In genomic region chr3:51731949-51732636, GRCm38 (mm10) we compare ENCODE assay signal across 18 mouse cellular contexts.
DNase-seq lines count a peak whose midpoint lies in the region; ATAC-seq and TF ChIP-seq lines count a peak whose summit lies in the region.
"Had no signal": no experiment of that assay in that cellular context is flagged by ENCODE, and none has a peak within 500 bp of the region (broad histone marks: within the 10 kb centered on the region; RNA-seq: fewer than 3 reads in every experiment).

No protein-coding gene starts in this region.

- no peaks in the 10 kb centered on the region for H3K27me3 ChIP-seq in forebrain, embryonic 13.5 days
- no peaks in the 10 kb centered on the region for H3K27me3 ChIP-seq in forebrain, embryonic 15.5 days
- H3K27me3 ChIP-seq in hindbrain, postnatal 0 days (ENCODE audit: insufficient read depth, low read length): no peaks in the 10 kb centered on the region
- H3K27me3 ChIP-seq in midbrain, postnatal 0 days (ENCODE audit: insufficient read depth, low read length): no peaks in the 10 kb centered on the region
- H3K27me3 ChIP-seq: heart, embryonic 15.5 days; liver, embryonic 15.5 days had no signal

- peak overlapping the region; percentile 19 for H3K27ac ChIP-seq in forebrain, embryonic 13.5 days
- no peak overlapping the region for H3K27ac ChIP-seq in forebrain, embryonic 15.5 days (replicated peaks)
- H3K27ac ChIP-seq in bone marrow macrophage, adult 2 months (ENCODE audit: insufficient read depth, low read depth, low read length): peak overlapping the region; percentile 44
- 0 out of 2 replicates have a peak overlapping the region, but pooled peaks have one; percentile 11 for H3K27ac ChIP-seq in hindbrain, postnatal 0 days
- H3K27ac ChIP-seq in midbrain, postnatal 0 days (ENCODE audit: low read depth, low read length): no peak overlapping the region
- H3K27ac ChIP-seq: gastrocnemius, adult 2 months; heart, embryonic 15.5 days; limb, embryonic 13.5 days; liver, embryonic 15.5 days had no signal

- peaks cover 30% of the 10 kb centered on the region for H3K4me1 ChIP-seq in forebrain, embryonic 13.5 days
- H3K4me1 ChIP-seq in forebrain, embryonic 15.5 days: peaks cover 26% of the 10 kb centered on the region
- H3K4me1 ChIP-seq in bone marrow macrophage, adult 2 months (ENCODE audit: control insufficient read depth, insufficient read depth, low read length): peaks cover 32% of the 10 kb centered on the region
- peaks cover 11% of the 10 kb centered on the region; the same call in 1 of the 2 replicates for H3K4me1 ChIP-seq in hindbrain, postnatal 0 days (ENCODE audit: insufficient read depth, low read length)
- peaks cover 10% of the 10 kb centered on the region for H3K4me1 ChIP-seq in midbrain, postnatal 0 days (ENCODE audit: insufficient read depth, low read length)

- no peaks in the 10 kb centered on the region for H3K36me3 ChIP-seq in forebrain, embryonic 13.5 days (ENCODE audit: poor library complexity, severe bottlenecking)
- H3K36me3 ChIP-seq in forebrain, embryonic 15.5 days: no peaks in the 10 kb centered on the region
- H3K36me3 ChIP-seq in hindbrain, postnatal 0 days (ENCODE audit: insufficient read depth, low read length): no peaks in the 10 kb centered on the region
- H3K36me3 ChIP-seq in midbrain, postnatal 0 days (ENCODE audit: insufficient read depth, low read length): no peaks in the 10 kb centered on the region
- H3K36me3 ChIP-seq: heart, embryonic 15.5 days; limb, embryonic 13.5 days; liver, embryonic 15.5 days had no signal

- no peaks in the 10 kb centered on the region for H3K9me3 ChIP-seq in forebrain, embryonic 13.5 days (replicated peaks)
- H3K9me3 ChIP-seq in forebrain, embryonic 15.5 days: no peaks in the 10 kb centered on the region
- no peaks in the 10 kb centered on the region for H3K9me3 ChIP-seq in hindbrain, postnatal 0 days (ENCODE audit: low read length)
- H3K9me3 ChIP-seq in midbrain, postnatal 0 days (ENCODE audit: low read length): no peaks in the 10 kb centered on the region
- H3K9me3 ChIP-seq: heart, embryonic 15.5 days; limb, embryonic 13.5 days; liver, embryonic 15.5 days had no signal

- no peak for ATAC-seq in forebrain, embryonic 13.5 days
- no peak for ATAC-seq in forebrain, embryonic 15.5 days (replicated peaks)
- no peak for ATAC-seq in hindbrain, postnatal 0 days
- no peak for ATAC-seq in midbrain, postnatal 0 days (ENCODE audit: low FRiP score)
- ATAC-seq: activated CD4-positive, CD25-positive, alpha-beta regulatory T cell, adult 4 months; intestine, postnatal 0 days had no signal

- no peak for TF ChIP-seq CTCF in bone marrow macrophage, adult 2 months (IDR thresholded peaks at IDR 0.05; ENCODE audit: low read depth, low read length)
- TF ChIP-seq CTCF in hindbrain, postnatal 0 days (IDR thresholded peaks at IDR 0.05; ENCODE audit: low read depth): no peak
- no peak for TF ChIP-seq CTCF in midbrain, postnatal 0 days (IDR thresholded peaks at IDR 0.05)

- H3K4me2 ChIP-seq in forebrain, embryonic 13.5 days: no peak overlapping the region
- H3K4me2 ChIP-seq in forebrain, embryonic 15.5 days (replicated peaks): no peak overlapping the region
- H3K4me2 ChIP-seq in hindbrain, postnatal 0 days (ENCODE audit: low read depth, low read length): no peak overlapping the region
- H3K4me2 ChIP-seq in midbrain, postnatal 0 days (ENCODE audit: low read depth, low read length, poor library complexity, severe bottlenecking): no peak overlapping the region
- H3K4me2 ChIP-seq: heart, embryonic 15.5 days; limb, embryonic 13.5 days; liver, embryonic 15.5 days had no signal

- no peak overlapping the region for H3K9ac ChIP-seq in forebrain, embryonic 13.5 days
- no peak overlapping the region for H3K9ac ChIP-seq in forebrain, embryonic 15.5 days (replicated peaks)
- H3K9ac ChIP-seq in hindbrain, postnatal 0 days (replicated peaks; ENCODE audit: low read length): no peak overlapping the region
- no peak overlapping the region for H3K9ac ChIP-seq in midbrain, postnatal 0 days (replicated peaks; ENCODE audit: low read length, poor library complexity, severe bottlenecking)
- H3K9ac ChIP-seq: heart, embryonic 15.5 days; limb, embryonic 13.5 days; liver, embryonic 15.5 days had no signal

- DNase-seq in hindbrain, postnatal 0 days (ENCODE audit: low spot score): no peak
- peak; percentile 28 for DNase-seq in midbrain, postnatal 0 days (ENCODE audit: low spot score)
- DNase-seq in heart, adult 9 months (ENCODE audit: low spot score in 2 of 2): no peak
- no peak for DNase-seq in kidney, postnatal 36 days
- DNase-seq: adrenal gland, postnatal 25 days; cerebellum, postnatal 14 days; embryo, embryonic 11 days; gastrocnemius, adult 2 months; lung, postnatal 36 days; thymus, postnatal 25 days had no signal

- H3K4me3 ChIP-seq in forebrain, embryonic 13.5 days: no peak overlapping the region
- H3K4me3 ChIP-seq in forebrain, embryonic 15.5 days: no peak overlapping the region
- no peak overlapping the region for H3K4me3 ChIP-seq in bone marrow macrophage, adult 2 months (ENCODE audit: insufficient read depth, low read length)
- H3K4me3 ChIP-seq in hindbrain, postnatal 0 days (ENCODE audit: low read length): no peak overlapping the region
- H3K4me3 ChIP-seq in midbrain, postnatal 0 days (ENCODE audit: low read depth, low read length): no peak overlapping the region
- H3K4me3 ChIP-seq: gastrocnemius, adult 2 months; heart, embryonic 15.5 days; limb, embryonic 13.5 days; liver, embryonic 15.5 days had no signal

- WGBS in forebrain, embryonic 13.5 days: 81% methylated on average over 16 of the region's 16 CpGs
- WGBS in forebrain, embryonic 15.5 days: 81% methylated on average over 16 of the region's 16 CpGs
- 64% methylated on average over 16 of the region's 16 CpGs for WGBS in hindbrain, postnatal 0 days
- WGBS in midbrain, postnatal 0 days: 46% methylated on average over 16 of the region's 16 CpGs

- no peak for TF ChIP-seq POLR2A in bone marrow macrophage, adult 2 months (IDR thresholded peaks at IDR 0.05; ENCODE audit: borderline replicate concordance, low read depth, low read length)

Comparison
In these comparisons a context has a peak if more than half of its experiments do, and no peak if none do; other contexts are left out.
1. H3K27ac ChIP-seq: peak in forebrain, embryonic 13.5 days (single experiment), bone marrow macrophage, adult 2 months (single experiment) and hindbrain, postnatal 0 days (single experiment); none in forebrain, embryonic 15.5 days (single experiment) and midbrain, postnatal 0 days (single experiment).